Mouse (Mus musculus): Measurements from ENCODE around the gene Timp3. TPM values are rescaled to one million over a fixed set of nuclear protein-coding genes. Genes with fewer than 3 reads are reported as not detected.

Gene Timp3
- polyA plus RNA-seq, 1 experiment from 2014 or later: 91.7 TPM

DNA sequence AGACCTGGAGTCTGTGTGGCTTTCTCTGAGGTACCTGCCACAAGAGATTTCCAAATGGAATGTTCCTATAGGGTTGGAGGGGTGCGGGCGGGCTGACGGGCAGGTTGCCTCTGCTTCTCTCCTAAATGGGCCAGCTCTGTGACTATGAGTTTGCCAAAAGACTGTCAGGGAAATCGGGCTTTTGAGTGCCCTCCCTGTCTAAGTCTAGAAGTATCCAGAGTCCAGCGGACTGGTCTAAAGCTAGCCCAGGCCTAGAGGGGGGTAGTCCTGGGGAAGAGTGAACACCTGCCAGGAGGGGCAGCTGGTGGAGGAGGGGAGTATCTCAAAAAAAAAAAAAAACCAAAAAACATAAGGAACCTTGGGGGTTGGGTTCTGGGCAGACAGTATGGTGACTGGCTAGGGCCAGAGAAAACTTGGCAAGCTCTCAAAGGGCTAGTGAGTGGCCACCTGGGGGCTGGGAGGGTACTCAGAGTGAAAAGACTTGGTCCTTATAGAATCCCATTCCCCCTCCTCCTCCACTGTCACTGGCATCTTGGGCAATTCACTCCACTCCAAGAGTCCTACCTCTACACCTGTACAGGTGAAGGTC, 18.5 kb downstream of the Timp3 start:
- Histone ChIP-seq H3K4me3 (ENCODE audit: low read length) (no peak overlapping the region), H3K27me3 (ENCODE audit: control insufficient read depth, insufficient read depth, low read length) (no peaks in the 10 kb centered on the region), H3K9me3 (replicated peaks; ENCODE audit: control insufficient read depth, low read length) (no peaks in the 10 kb centered on the region), H3K9ac (ENCODE audit: low read length) (no peak overlapping the region), H3K27ac (ENCODE audit: low read length) (no peak overlapping the region), H3K4me1 (ENCODE audit: control insufficient read depth, insufficient read depth, low read length) (peaks cover 42% of the 10 kb centered on the region), H3K4me2 (ENCODE audit: low read depth, low read length) (no peak overlapping the region), H3K36me3 (ENCODE audit: control insufficient read depth, insufficient read depth) (0 out of 2 replicates have a peak, but pooled peaks cover 2% of the 10 kb centered on the region)
- WGBS: 86% methylated on average over 5 of the region's 5 CpGs
- ATAC-seq (replicated peaks; ENCODE audit: extremely low read depth, insufficient read depth, low FRiP score): no peak

DNA sequence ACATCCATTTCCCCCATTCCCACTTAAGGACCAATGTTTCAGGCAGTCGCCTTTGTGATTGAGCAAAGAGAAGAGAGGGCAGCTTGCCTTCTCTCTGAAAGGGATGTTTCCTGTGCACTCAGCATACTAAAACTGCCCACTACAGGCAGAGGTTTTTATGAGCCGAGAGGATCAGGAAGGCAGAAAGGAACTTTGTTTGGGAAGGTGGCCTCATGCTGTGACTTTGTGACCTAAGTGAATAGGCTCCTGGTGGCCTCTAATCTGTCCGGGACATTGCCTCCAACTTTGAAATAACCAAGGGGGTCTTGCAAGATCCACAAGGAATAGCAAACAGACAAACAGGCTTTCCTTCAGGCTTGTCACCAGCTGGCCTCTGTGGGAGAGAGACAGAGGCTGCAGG, 19.4 kb downstream of the Timp3 start:
- no peaks in the 10 kb centered on the region for H3K9me3 ChIP-seq (replicated peaks; ENCODE audit: control insufficient read depth, low read length)
- H3K9ac ChIP-seq (ENCODE audit: low read length): no peak overlapping the region
- H3K4me1 ChIP-seq (ENCODE audit: control insufficient read depth, insufficient read depth, low read length): peaks cover 35% of the 10 kb centered on the region
- ATAC-seq (replicated peaks; ENCODE audit: extremely low read depth, insufficient read depth, low FRiP score): no peak
- H3K27me3 ChIP-seq (ENCODE audit: control insufficient read depth, insufficient read depth, low read length): no peaks in the 10 kb centered on the region
- 0 out of 2 replicates have a peak, but pooled peaks cover 2% of the 10 kb centered on the region for H3K36me3 ChIP-seq (ENCODE audit: control insufficient read depth, insufficient read depth)
- no peak overlapping the region for H3K4me2 ChIP-seq (ENCODE audit: low read depth, low read length)
- 67% methylated on average over 3 of the region's 3 CpGs for WGBS
- H3K27ac ChIP-seq (ENCODE audit: low read length): no peak overlapping the region
- H3K4me3 ChIP-seq (ENCODE audit: low read length): no peak overlapping the region

GRCm38 (mm10) chr10:86320204-86320603, 20.0 kb downstream of the Timp3 start:
- Histone ChIP-seq H3K9me3 (replicated peaks; ENCODE audit: control insufficient read depth, low read length) (no peaks in the 10 kb centered on the region), H3K9ac (ENCODE audit: low read length) (no peak overlapping the region), H3K4me1 (ENCODE audit: control insufficient read depth, insufficient read depth, low read length) (peaks cover 28% of the 10 kb centered on the region), H3K4me2 (ENCODE audit: low read depth, low read length) (no peak overlapping the region), H3K36me3 (ENCODE audit: control insufficient read depth, insufficient read depth) (0 out of 2 replicates have a peak, but pooled peaks cover 2% of the 10 kb centered on the region), H3K27ac (ENCODE audit: low read length) (no peak overlapping the region), H3K4me3 (ENCODE audit: low read length) (no peak overlapping the region), H3K27me3 (ENCODE audit: control insufficient read depth, insufficient read depth, low read length) (no peaks in the 10 kb centered on the region)
- no peak for ATAC-seq (replicated peaks; ENCODE audit: extremely low read depth, insufficient read depth, low FRiP score)
- WGBS: 89% methylated on average over 5 of the region's 5 CpGs

GRCm38 (mm10) chr10:86321194-86321593, 21.0 kb downstream of the Timp3 start:
- Histone ChIP-seq H3K36me3 (ENCODE audit: control insufficient read depth, insufficient read depth) (0 out of 2 replicates have a peak, but pooled peaks cover 2% of the 10 kb centered on the region), H3K4me2 (ENCODE audit: low read depth, low read length) (no peak overlapping the region), H3K4me3 (ENCODE audit: low read length) (no peak overlapping the region), H3K27me3 (ENCODE audit: control insufficient read depth, insufficient read depth, low read length) (no peaks in the 10 kb centered on the region), H3K4me1 (ENCODE audit: control insufficient read depth, insufficient read depth, low read length) (peaks cover 23% of the 10 kb centered on the region), H3K27ac (ENCODE audit: low read length) (0 out of 2 replicates have a peak overlapping the region, but pooled peaks have one; percentile 5), H3K9ac (ENCODE audit: low read length) (no peak overlapping the region), H3K9me3 (replicated peaks; ENCODE audit: control insufficient read depth, low read length) (no peaks in the 10 kb centered on the region)
- 66% methylated on average over 8 of the region's 8 CpGs for WGBS
- no peak for ATAC-seq (replicated peaks; ENCODE audit: extremely low read depth, insufficient read depth, low FRiP score)

- Histone ChIP-seq H3K27ac (ENCODE audit: low read length) (no peak overlapping the region), H3K9ac (ENCODE audit: low read length) (no peak overlapping the region), H3K36me3 (ENCODE audit: control insufficient read depth, insufficient read depth) (0 out of 2 replicates have a peak, but pooled peaks cover 4% of the 10 kb centered on the region), H3K27me3 (ENCODE audit: control insufficient read depth, insufficient read depth, low read length) (no peaks in the 10 kb centered on the region), H3K4me2 (ENCODE audit: low read depth, low read length) (no peak overlapping the region), H3K9me3 (replicated peaks; ENCODE audit: control insufficient read depth, low read length) (no peaks in the 10 kb centered on the region), H3K4me1 (ENCODE audit: control insufficient read depth, insufficient read depth, low read length) (peaks cover 16% of the 10 kb centered on the region), H3K4me3 (ENCODE audit: low read length) (no peak overlapping the region)
- 62% methylated on average over 1 of the region's 1 CpGs for WGBS
- ATAC-seq (replicated peaks; ENCODE audit: extremely low read depth, insufficient read depth, low FRiP score): no peak
Measured at GRCm38 (mm10) chr10:86322006-86322405, 21.8 kb downstream of the Timp3 start.

DNA sequence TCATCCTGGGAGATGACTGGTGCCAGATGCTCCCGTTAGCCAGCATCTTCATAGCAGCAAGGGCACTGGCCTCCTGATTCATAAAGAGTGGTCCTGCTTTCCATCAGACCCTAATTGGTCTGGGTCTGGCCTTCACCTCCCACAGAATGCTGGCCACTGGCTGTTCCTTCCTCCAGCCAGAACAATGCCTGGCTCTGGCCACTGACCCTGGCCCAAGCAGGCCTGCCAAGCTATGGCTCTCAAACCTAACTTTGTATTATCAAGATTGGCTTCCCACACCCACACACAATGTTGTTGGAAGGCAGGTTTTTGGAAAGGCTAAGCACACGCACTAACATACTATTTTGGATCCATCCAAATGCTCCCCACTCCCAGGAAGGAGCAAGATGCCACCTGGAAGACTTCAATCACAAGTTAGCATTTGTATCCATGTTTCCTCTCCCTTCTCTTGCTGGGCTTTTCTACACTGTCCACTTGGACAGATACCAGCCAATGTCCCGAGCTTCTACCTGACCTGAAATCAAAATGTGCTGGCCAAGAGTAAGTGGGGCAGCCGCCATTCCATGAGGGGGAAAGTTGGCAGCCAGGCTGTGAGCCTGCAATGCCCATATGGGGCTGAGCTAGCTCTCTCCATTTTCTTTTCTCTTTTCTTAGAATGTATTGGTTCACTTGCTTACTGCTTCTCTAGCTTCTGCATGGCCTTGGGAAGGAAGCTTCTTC, 23.3 kb downstream of the Timp3 start:
- no peak overlapping the region for H3K4me3 ChIP-seq (ENCODE audit: low read length)
- no peak overlapping the region for H3K27ac ChIP-seq (ENCODE audit: low read length)
- 76% methylated on average over 4 of the region's 4 CpGs for WGBS
- H3K4me1 ChIP-seq (ENCODE audit: control insufficient read depth, insufficient read depth, low read length): peaks cover 8% of the 10 kb centered on the region
- no peak overlapping the region for H3K4me2 ChIP-seq (ENCODE audit: low read depth, low read length)
- H3K9me3 ChIP-seq (replicated peaks; ENCODE audit: control insufficient read depth, low read length): no peaks in the 10 kb centered on the region
- 0 out of 2 replicates have a peak, but pooled peaks cover 4% of the 10 kb centered on the region for H3K36me3 ChIP-seq (ENCODE audit: control insufficient read depth, insufficient read depth)
- H3K27me3 ChIP-seq (ENCODE audit: control insufficient read depth, insufficient read depth, low read length): no peaks in the 10 kb centered on the region
- no peak overlapping the region for H3K9ac ChIP-seq (ENCODE audit: low read length)
- ATAC-seq (replicated peaks; ENCODE audit: extremely low read depth, insufficient read depth, low FRiP score): no peak

DNA sequence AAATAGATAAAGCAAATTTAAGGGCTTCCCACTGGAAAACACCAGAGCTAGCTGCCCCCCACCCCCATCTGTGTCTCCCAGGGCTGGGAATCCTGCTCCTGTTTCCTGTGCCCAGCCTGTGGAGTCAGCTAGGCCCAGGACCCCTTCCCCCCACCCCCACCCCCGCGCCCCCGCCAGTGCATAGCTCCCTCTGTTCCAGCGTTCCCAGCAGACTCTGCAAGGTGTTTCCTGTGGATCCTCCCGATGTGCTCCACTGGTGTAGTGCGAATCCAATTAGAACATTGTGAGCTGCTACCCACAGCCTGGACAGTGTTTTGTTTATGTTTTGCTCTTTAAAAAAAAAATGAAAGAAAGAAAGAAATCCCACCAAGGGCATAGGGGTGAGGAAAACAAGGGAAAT, 25.1 kb downstream of the Timp3 start:
- no peak for ATAC-seq (replicated peaks; ENCODE audit: extremely low read depth, insufficient read depth, low FRiP score)

DNA sequence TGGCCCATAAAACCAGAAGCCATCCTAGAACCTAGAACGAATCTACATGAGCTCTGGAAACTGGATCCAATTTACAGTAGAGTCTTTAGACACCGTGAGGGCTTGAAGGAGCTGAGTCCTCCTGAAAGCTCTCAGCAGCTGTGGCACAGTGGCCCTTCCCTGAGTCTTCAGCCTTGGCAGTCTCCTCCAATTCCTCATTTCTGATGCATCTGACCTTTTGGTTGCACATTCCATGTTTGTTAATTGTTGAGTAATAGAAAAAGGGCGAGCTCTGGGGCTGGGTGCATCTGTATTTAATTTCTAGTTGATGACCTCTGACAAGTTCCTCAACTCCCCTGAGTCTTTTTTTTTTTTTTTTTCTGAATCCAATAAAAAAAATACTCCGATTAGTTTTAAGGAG, 28.0 kb downstream of the Timp3 start:
- no peak overlapping the region for H3K4me2 ChIP-seq (ENCODE audit: low read depth, low read length)
- H3K9me3 ChIP-seq (replicated peaks; ENCODE audit: control insufficient read depth, low read length): no peaks in the 10 kb centered on the region
- no peak for ATAC-seq (replicated peaks; ENCODE audit: extremely low read depth, insufficient read depth, low FRiP score)
- no peak overlapping the region for H3K27ac ChIP-seq (ENCODE audit: low read length)
- H3K4me1 ChIP-seq (ENCODE audit: control insufficient read depth, insufficient read depth, low read length): peaks cover 29% of the 10 kb centered on the region
- no peak overlapping the region for H3K4me3 ChIP-seq (ENCODE audit: low read length)
- H3K27me3 ChIP-seq (ENCODE audit: control insufficient read depth, insufficient read depth, low read length): no peaks in the 10 kb centered on the region
- 0 out of 2 replicates have a peak, but pooled peaks cover 4% of the 10 kb centered on the region for H3K36me3 ChIP-seq (ENCODE audit: control insufficient read depth, insufficient read depth)
- WGBS: 85% methylated on average over 4 of the region's 4 CpGs
- no peak overlapping the region for H3K9ac ChIP-seq (ENCODE audit: low read length)

More for the DNA sequence above, 25.1 kb downstream of the Timp3 start:
- no peaks in the 10 kb centered on the region for H3K27me3 ChIP-seq (ENCODE audit: control insufficient read depth, insufficient read depth, low read length)
- no peak overlapping the region for H3K9ac ChIP-seq (ENCODE audit: low read length)
- H3K4me3 ChIP-seq (ENCODE audit: low read length): no peak overlapping the region
- H3K9me3 ChIP-seq (replicated peaks; ENCODE audit: control insufficient read depth, low read length): no peaks in the 10 kb centered on the region
- no peak overlapping the region for H3K4me2 ChIP-seq (ENCODE audit: low read depth, low read length)
- WGBS: 34% methylated on average over 6 of the region's 6 CpGs
- H3K27ac ChIP-seq (ENCODE audit: low read length): no peak overlapping the region; the same call in 1 of the 2 replicates
- H3K36me3 ChIP-seq (ENCODE audit: control insufficient read depth, insufficient read depth): 0 out of 2 replicates have a peak, but pooled peaks cover 4% of the 10 kb centered on the region
- peaks cover 5% of the 10 kb centered on the region for H3K4me1 ChIP-seq (ENCODE audit: control insufficient read depth, insufficient read depth, low read length)

GRCm38 (mm10) chr10:86328691-86329090, 28.5 kb downstream of the Timp3 start:
- Histone ChIP-seq H3K4me2 (ENCODE audit: low read depth, low read length) (no peak overlapping the region), H3K9me3 (replicated peaks; ENCODE audit: control insufficient read depth, low read length) (no peaks in the 10 kb centered on the region), H3K36me3 (ENCODE audit: control insufficient read depth, insufficient read depth) (0 out of 2 replicates have a peak, but pooled peaks cover 4% of the 10 kb centered on the region), H3K27ac (ENCODE audit: low read length) (no peak overlapping the region), H3K4me1 (ENCODE audit: control insufficient read depth, insufficient read depth, low read length) (peaks cover 26% of the 10 kb centered on the region), H3K9ac (ENCODE audit: low read length) (no peak overlapping the region), H3K4me3 (ENCODE audit: low read length) (no peak overlapping the region), H3K27me3 (ENCODE audit: control insufficient read depth, insufficient read depth, low read length) (no peaks in the 10 kb centered on the region)
- WGBS: 65% methylated on average over 2 of the region's 2 CpGs
- ATAC-seq (replicated peaks; ENCODE audit: extremely low read depth, insufficient read depth, low FRiP score): no peak
